Mouse (Mus musculus) left cerebral cortex, adult 11 months (tissue): ENCODE data around the gene Gprc5b.

Experiments used
- DNase-seq: peaks from one replicate; pipeline ENCODE4 v3.0.0; 2022; ENCODE audit warnings: low spot score

The Gprc5b gene

GRCm38 (mm10) chr7:118949749-118950148 is 45.3 kb downstream of the Gprc5b start:
- DNase-seq, result no peak

- DNase-seq, result no peak
Measured at GRCm38 (mm10) chr7:118948677-118949282, 46.2 kb downstream of the Gprc5b start.

DNA sequence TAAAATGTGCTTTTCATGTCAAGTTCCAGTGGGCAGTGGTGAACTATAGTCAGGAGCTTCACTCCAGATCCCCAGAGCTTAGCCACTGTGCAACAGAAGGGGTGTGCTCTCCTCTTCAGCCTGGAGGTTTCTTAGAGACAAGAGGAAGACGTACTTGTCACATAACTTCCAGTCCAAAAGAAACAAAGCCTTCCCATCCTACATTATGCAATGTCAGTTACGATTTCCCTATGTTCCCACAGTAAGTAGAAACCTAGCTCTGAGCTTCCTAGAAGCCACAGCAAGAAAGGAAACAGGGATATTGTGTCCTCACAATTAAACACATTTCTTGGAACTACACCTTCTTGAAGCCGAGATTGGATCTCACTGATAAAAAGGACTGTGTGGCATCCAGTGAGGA is 47.8 kb downstream of the Gprc5b start:
- no peak for DNase-seq

DNA sequence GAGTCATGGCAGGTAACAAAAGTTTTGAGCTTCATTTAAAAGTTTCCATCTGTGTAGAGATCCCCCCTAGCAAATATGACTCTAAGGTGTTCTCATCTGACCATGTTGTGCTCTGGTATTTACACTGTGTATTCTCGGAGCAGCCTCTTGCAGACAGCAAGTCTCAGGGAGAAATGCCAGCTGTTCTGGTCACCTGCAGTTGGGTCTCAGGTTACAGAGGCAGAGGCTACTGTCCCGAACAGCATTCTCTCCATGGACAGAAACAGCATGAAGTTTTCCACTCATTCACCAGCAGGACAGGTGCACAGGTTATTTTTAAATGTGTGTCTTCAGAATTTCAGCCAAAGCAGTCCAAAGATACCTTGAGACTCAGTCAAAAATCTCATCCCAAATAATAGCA is 50.1 kb downstream of the Gprc5b start:
- DNase-seq, result no peak

GRCm38 (mm10) chr7:118943170-118943569 is 51.8 kb downstream of the Gprc5b start:
- DNase-seq, result no peak

DNA sequence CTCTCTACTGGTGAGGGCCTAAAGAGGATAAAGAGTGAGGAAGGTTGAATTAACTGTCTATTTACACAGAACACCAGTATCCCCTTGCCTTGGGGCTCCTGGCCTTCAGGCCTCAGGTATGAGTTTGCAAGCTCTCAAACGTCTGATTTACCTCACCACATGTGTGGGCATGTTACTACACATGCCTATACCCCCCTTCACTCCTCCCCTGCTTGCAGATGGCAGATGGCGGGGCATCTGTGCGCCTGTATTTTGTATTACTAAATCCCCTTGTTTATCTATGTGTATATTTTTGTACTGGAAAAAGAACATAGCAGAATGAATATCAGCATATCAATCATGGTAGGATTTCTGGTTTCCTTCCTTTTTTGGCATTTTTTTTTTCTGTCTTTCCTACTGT is 52.7 kb downstream of the Gprc5b start:
- no peak for DNase-seq

GRCm38 (mm10) chr7:118937469-118938387 is 57.3 kb downstream of the Gprc5b start:
- DNase-seq, result no peak

DNA sequence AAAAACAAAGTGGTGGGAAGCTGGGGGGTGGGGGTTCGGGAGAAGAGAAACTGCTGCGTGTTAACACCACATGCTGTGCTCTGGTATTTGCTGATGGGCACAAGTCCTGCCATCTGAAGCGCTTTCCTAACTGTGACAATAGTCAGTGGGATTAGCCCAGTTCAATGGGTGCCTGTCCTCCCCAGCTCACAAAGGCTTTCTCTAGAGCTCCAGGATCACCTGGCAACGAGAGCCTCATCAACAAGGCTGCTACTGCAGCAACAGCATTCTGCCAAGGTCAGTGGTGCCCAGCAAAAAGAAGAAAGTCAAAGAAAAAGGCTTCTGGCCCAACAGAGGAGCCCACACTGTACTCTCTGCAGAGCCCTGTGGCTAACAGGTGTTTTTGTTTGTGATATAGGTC is 58.2 kb downstream of the Gprc5b start:
- DNase-seq, result no peak

DNA sequence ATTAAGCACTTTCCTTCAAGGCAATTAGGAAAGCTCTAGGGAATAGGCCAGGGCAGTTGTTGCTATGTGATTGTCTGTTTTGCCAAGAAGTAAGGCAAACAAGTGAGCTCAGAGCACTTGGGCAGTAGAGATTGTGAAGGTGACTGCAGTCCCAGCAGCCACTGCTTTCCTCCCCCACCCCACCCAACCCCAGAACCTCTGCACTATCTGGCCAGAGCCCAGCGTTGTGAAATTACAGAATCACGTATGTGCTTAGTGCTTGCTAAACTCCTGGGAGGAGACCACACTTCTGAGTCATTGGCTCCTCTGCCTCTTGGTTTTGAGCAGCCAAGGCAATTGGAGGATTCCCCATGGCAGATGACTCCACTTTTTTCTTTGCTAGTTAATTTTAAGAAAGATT is 59.7 kb downstream of the Gprc5b start:
- no peak for DNase-seq

- DNase-seq, result no peak
Measured at GRCm38 (mm10) chr7:118931502-118932395, 63.3 kb downstream of the Gprc5b start.

GRCm38 (mm10) chr7:118929601-118930311 is 65.3 kb downstream of the Gprc5b start:
- DNase-seq, result no peak

GRCm38 (mm10) chr7:118928916-118929315 is 66.1 kb downstream of the Gprc5b start:
- no peak for DNase-seq

DNA sequence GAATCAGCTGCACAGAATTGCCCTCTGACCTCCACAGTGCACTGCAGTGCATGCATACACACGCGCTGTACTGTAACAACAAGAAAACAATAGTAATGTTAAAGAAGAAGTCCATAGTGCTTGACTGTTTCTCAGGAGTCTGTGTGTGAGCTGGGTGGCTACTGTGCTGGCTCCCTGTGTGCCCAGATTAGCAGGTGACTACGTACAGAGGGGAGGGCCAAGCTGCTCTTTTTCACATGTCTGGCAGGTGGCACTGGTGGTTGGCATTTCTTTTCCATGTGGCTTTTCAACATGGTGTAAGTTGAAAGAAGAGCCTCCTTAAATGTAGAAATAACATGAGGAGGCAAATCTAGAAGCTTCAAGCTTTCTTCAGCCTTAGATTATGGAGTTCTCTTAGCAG is 66.7 kb downstream of the Gprc5b start:
- DNase-seq, result no peak

DNA sequence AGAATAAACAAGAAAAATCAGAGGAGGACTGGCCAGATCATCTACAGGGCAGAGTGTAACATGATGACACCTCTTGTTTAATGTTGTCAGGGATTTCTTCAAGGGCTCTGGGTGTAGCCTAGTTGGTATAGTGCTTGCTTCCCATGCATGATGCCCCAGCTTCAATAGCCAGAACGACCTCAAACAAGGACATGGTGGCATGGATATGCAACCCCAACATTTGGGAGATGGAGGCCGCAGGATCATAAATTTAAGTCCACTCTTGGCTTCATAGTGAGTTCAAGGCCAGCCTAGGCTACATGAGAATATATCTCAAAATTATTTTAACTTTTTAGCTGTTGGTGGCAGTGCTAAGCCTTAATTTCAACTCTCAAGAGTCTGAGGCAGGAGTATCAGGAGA is 67.7 kb downstream of the Gprc5b start:
- no peak for DNase-seq

- no peak for DNase-seq
Measured at GRCm38 (mm10) chr7:118926516-118927260, 68.3 kb downstream of the Gprc5b start.

DNA sequence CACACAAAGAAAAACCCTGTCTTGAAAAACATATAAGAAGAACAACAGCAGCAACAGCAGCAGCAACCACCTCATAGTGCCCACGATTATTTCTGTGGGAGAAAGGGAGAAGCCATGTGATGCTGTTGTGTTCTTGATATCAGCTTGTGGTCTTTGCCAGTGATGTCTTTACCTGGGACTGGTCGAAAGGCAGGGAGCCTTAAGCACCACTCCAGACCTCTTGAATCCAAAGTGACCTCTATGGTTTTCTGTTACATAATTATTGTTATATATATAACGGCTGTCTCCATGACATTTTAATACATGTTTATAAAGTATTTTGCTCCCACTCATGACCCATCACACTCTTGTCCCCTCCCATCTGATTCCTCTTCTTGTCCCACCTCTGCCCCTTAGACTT is 69.5 kb downstream of the Gprc5b start:
- no peak for DNase-seq

DNA sequence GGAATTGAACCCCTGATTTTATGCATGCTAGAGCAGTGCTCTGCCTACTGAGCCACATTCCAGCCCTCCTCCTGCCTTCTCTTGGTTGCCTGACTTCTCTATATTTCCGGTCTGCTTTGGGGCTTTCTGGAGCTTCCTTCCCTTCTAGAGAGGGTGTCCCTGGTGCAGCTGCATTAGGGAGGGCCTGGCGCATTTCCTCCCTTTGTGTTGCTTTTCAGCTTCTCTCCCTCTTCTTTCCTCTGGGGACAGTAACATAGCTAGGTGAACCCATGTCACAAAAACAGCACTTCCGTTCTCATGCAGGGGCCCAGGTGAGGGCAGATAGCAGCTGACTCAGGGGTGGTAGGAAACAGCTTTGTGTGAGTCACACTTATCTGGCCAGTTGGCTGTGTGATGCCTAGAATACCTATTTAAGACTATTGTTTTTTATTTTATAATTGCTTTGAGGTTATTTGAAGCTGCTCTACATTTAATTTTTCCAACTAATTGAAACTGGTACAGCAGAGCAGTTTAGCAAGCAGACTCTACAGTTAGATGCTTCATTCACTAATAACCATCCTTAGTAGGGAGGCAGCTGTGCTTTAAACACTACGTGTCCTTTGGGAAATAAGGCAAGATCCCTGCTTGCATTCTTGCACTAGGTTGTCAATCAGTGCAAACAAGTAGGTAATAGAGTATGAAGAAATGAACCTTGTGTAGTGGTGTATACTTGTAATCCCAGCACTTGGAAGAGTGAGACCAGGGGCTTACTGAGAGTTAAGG is 72.4 kb downstream of the Gprc5b start:
- no peak for DNase-seq
